Mouse (Mus musculus) hindbrain, embryonic 16.5 days (tissue): ENCODE results near the gene Olfr462. TPM values are rescaled to one million over a fixed set of nuclear protein-coding genes. Genes with fewer than 3 reads are reported as not detected.

Source experiments
- ATAC-seq: fragments of 200-750 bp; cut with Nextera tagmentation; 2 replicates; pipeline ENCODE4 v1.8.0; 2017; ENCODE audit warnings: moderate TSS enrichment, moderate library complexity
- H3K27ac ChIP-seq: fragments of 300-500 bp; sonication (generic); 2 replicates; pipeline ENCODE4 v1.5.1; 2014; ENCODE audit warnings: low read depth, mild to moderate bottlenecking, control low read depth, low read length, moderate library complexity
- H3K27me3 ChIP-seq: fragments of 300-500 bp; sonication (generic); replicated peaks from 2 replicates; pipeline ENCODE4 v1.6.1; 2014; ENCODE audit warnings: low read length; ENCODE audit not compliant: control insufficient read depth, insufficient read depth
- H3K36me3 ChIP-seq: fragments of 300-500 bp; sonication (generic); 2 replicates; pipeline ENCODE4 v1.6.1; 2014; ENCODE audit warnings: mild to moderate bottlenecking, low read length, moderate library complexity, mixed read lengths; ENCODE audit not compliant: control insufficient read depth, insufficient read depth
- H3K4me1 ChIP-seq: fragments of 300-500 bp; sonication (generic); 2 replicates; pipeline ENCODE4 v1.6.1; 2014; ENCODE audit warnings: low read depth, low read length; ENCODE audit not compliant: control insufficient read depth, insufficient read depth
- H3K4me2 ChIP-seq: fragments of 300-500 bp; sonication (generic); 2 replicates; pipeline ENCODE4 v1.6.1; 2014; ENCODE audit warnings: mild to moderate bottlenecking, low read length, control low read depth, moderate library complexity
- H3K4me3 ChIP-seq: fragments of 300-500 bp; sonication (generic); 2 replicates; pipeline ENCODE4 v1.5.1; 2014; ENCODE audit warnings: mild to moderate bottlenecking, low read length, control low read depth, moderate library complexity
- H3K9ac ChIP-seq: fragments of 300-500 bp; sonication (generic); 2 replicates; pipeline ENCODE4 v1.6.1; 2014; ENCODE audit warnings: low read depth, mild to moderate bottlenecking, control low read depth, low read length, moderate library complexity
- H3K9me3 ChIP-seq: fragments of 300-500 bp; sonication (generic); 2 replicates; pipeline ENCODE4 v1.6.1; 2014; ENCODE audit warnings: mild to moderate bottlenecking, low read length, moderate library complexity; ENCODE audit not compliant: control insufficient read depth
- WGBS: fragments of 180-500 bp; shearing (Covaris S2); extraction: QIAGEN DNeasy Blood & Tissue Kit; methylation state at CpG from one replicate; pipeline ENCODE4 v1.1.7; 2014; 5-methylcytosine and 5-hydroxymethylcytosine counted together
- polyA plus RNA-seq: library from polyadenylated mRNA; unstranded; fragments of >200 nt; fragmentation: Nextera tagmentation; extraction: Ambion mirVana; gene quantifications from 2 replicates; pipeline ENCODE4 v1.2.1, GENCODE M21; 2015

The Olfr462 gene
- polyA plus RNA-seq: not detected in 2 replicates

DNA sequence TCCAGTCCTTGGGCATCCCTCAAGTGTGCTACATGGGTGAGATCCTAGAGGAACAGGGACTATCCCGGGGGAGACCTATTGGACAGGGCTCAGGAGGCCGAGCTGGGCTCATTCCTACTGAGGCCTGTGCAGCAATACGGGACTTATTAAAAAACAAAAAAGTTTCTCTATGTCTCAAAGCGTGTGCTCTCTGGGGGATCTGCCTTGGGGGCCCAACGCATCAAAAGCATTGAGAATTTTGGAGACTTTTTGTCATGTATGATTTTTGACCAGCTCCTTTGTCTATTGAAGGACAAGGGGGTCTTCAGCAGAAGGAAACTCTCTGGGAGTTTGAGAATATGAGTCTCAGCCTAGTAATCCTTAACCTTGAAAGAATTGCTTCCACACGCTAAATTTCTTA lies at the start of gene Olfr462:
Gene Olfr462 (minus strand): TSS at position 101 of the 400 bp plus-strand sequence.
- no peak within 1 kb of the TSS for H3K9ac ChIP-seq
- H3K36me3 ChIP-seq: no peaks in the 10 kb centered on the region
- ATAC-seq: no peak
- no peak within 1 kb of the TSS for H3K27ac ChIP-seq
- 91% methylated on average over 6 of the region's 6 CpGs for WGBS
- no peaks in the 10 kb centered on the region for H3K4me1 ChIP-seq
- H3K9me3 ChIP-seq: no peaks in the 10 kb centered on the region
- no peak within 1 kb of the TSS for H3K4me3 ChIP-seq
- H3K27me3 ChIP-seq: no peaks in the 10 kb centered on the region
- no peak within 1 kb of the TSS for H3K4me2 ChIP-seq

- Histone ChIP-seq H3K4me1 (no peaks in the 10 kb centered on the region), H3K27me3 (no peaks in the 10 kb centered on the region), H3K27ac (no peak overlapping the region), H3K36me3 (no peaks in the 10 kb centered on the region), H3K4me3 (no peak overlapping the region), H3K4me2 (no peak overlapping the region), H3K9ac (no peak overlapping the region), H3K9me3 (0 out of 2 replicates have a peak, but pooled peaks cover under 1% of the 10 kb centered on the region)
- WGBS: 82% methylated on average over 3 of the region's 3 CpGs
- no peak for ATAC-seq
Measured at GRCm38 (mm10) chr11:87935467-87935866, 43.4 kb upstream of the Olfr462 start.

GRCm38 (mm10) chr11:87933731-87934130 lies 41.7 kb upstream of the Olfr462 start:
- H3K9ac ChIP-seq: no peak overlapping the region
- no peaks in the 10 kb centered on the region for H3K27me3 ChIP-seq
- no peaks in the 10 kb centered on the region for H3K36me3 ChIP-seq
- no peak overlapping the region for H3K4me3 ChIP-seq
- no peak for ATAC-seq
- no peak overlapping the region for H3K4me2 ChIP-seq
- WGBS: 75% methylated on average over 2 of the region's 2 CpGs
- H3K9me3 ChIP-seq: peaks cover 3% of the 10 kb centered on the region; the same call in 1 of the 2 replicates
- H3K4me1 ChIP-seq: no peaks in the 10 kb centered on the region
- H3K27ac ChIP-seq: no peak overlapping the region

GRCm38 (mm10) chr11:87930348-87930747 lies 38.3 kb upstream of the Olfr462 start:
- H3K4me3 ChIP-seq: no peak overlapping the region

DNA sequence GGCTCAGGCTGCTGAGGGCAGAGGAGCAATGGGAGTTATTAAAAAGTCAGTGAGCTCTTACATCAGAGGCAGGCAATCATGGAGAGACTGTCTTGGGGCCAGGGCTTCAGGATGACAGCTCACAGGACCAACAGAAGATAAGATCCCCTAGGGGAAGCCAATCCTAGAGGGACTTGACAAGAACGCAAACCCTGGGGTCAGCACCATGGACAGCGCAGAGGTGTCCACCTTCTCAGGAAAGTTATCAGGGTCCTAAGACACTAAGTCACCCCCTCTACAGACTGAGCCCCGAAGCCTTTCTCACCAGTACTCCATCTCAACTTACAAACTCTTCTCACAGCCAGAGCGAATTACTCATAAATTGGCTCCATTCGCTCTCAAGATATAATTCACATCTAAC lies 28.9 kb upstream of the Olfr462 start, which contains the start of gene Olfr464:
Gene Olfr464 (minus strand): TSS at position 2 of the 400 bp plus-strand sequence.
- WGBS: 28% methylated on average over 5 of the region's 5 CpGs
- H3K27me3 ChIP-seq: no peaks in the 10 kb centered on the region
- no peak within 1 kb of the TSS for H3K4me3 ChIP-seq
- H3K27ac ChIP-seq: no peak within 1 kb of the TSS
- H3K9ac ChIP-seq: no peak within 1 kb of the TSS
- no peaks in the 10 kb centered on the region for H3K4me1 ChIP-seq
- no peak for ATAC-seq
- H3K9me3 ChIP-seq: 0 out of 2 replicates have a peak, but pooled peaks cover 2% of the 10 kb centered on the region
- H3K4me2 ChIP-seq: no peak within 1 kb of the TSS
- no peaks in the 10 kb centered on the region for H3K36me3 ChIP-seq

More at GRCm38 (mm10) chr11:87930348-87930747, 38.3 kb upstream of the Olfr462 start:
- WGBS: 97% methylated on average over 2 of the region's 2 CpGs
- H3K4me2 ChIP-seq: no peak overlapping the region
- H3K36me3 ChIP-seq: no peaks in the 10 kb centered on the region
- H3K4me1 ChIP-seq: no peaks in the 10 kb centered on the region
- ATAC-seq: no peak
- no peaks in the 10 kb centered on the region for H3K27me3 ChIP-seq
- H3K9me3 ChIP-seq: peaks cover 3% of the 10 kb centered on the region; the same call in 1 of the 2 replicates
- H3K9ac ChIP-seq: no peak overlapping the region
- no peak overlapping the region for H3K27ac ChIP-seq

- WGBS: 67% methylated on average over 2 of the region's 2 CpGs
- Histone ChIP-seq H3K27ac (no peak overlapping the region), H3K27me3 (no peaks in the 10 kb centered on the region), H3K4me1 (no peaks in the 10 kb centered on the region), H3K4me2 (no peak overlapping the region), H3K36me3 (no peaks in the 10 kb centered on the region), H3K9me3 (0 out of 2 replicates have a peak, but pooled peaks cover 2% of the 10 kb centered on the region), H3K9ac (no peak overlapping the region), H3K4me3 (no peak overlapping the region)
- no peak for ATAC-seq
Measured at GRCm38 (mm10) chr11:87920301-87920700, 28.2 kb upstream of the Olfr462 start.

DNA sequence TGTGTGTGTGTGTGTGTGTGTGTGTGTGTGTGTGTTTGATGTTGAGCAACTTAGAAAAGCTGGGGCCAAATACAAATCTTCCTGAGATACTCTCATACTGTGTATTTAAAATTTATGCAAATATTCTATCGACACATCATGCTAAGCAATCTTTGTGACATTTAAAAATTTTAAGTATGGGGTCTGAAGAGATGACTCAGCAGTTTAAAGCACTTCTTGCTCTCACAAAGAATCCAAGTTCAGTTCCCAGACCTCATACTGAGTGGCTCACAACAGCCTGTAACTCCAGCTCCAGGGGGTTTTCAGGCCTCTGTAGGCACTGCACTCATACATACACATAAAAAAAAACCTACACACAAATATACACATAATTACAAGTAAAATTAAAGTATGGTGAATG lies 23.9 kb upstream of the Olfr462 start:
- 78% methylated on average over 1 of the region's 1 CpGs for whole genome bisulfite sequencing
- Histone ChIP-seq H3K4me1 (no peaks in the 10 kb centered on the region), H3K27ac (no peak overlapping the region), H3K36me3 (no peaks in the 10 kb centered on the region), H3K9me3 (no peaks in the 10 kb centered on the region), H3K9ac (no peak overlapping the region), H3K27me3 (no peaks in the 10 kb centered on the region), H3K4me2 (no peak overlapping the region), H3K4me3 (no peak overlapping the region)
- ATAC-seq: no peak

- Histone ChIP-seq H3K4me3 (no peak overlapping the region), H3K9me3 (no peaks in the 10 kb centered on the region), H3K36me3 (no peaks in the 10 kb centered on the region), H3K27ac (no peak overlapping the region), H3K4me1 (no peaks in the 10 kb centered on the region), H3K27me3 (no peaks in the 10 kb centered on the region), H3K9ac (no peak overlapping the region), H3K4me2 (no peak overlapping the region)
- ATAC-seq: no peak
- 73% methylated on average over 3 of the region's 3 CpGs for WGBS
Measured at GRCm38 (mm10) chr11:87904331-87904730, 12.3 kb upstream of the Olfr462 start.

GRCm38 (mm10) chr11:87897287-87897686 lies 5.2 kb upstream of the Olfr462 start, which contains the start of gene Olfr463:
Gene Olfr463 (minus strand): TSS chr11:87897387.
- H3K4me3 ChIP-seq: no peak within 1 kb of the TSS
- H3K27me3 ChIP-seq: peaks cover 2% of the 10 kb centered on the region; the same call in 1 of the 2 replicates
- no peaks in the 10 kb centered on the region for H3K4me1 ChIP-seq
- H3K9ac ChIP-seq: no peak within 1 kb of the TSS
- no peaks in the 10 kb centered on the region for H3K9me3 ChIP-seq
- no peak within 1 kb of the TSS for H3K4me2 ChIP-seq
- no peak within 1 kb of the TSS for H3K27ac ChIP-seq
- ATAC-seq: no peak
- no peaks in the 10 kb centered on the region for H3K36me3 ChIP-seq
